Mouse (Mus musculus): Measurements from ENCODE around the gene Trmt5.

The Trmt5 gene

GRCm38 (mm10) chr12:73286287-73287092 lies at the start of gene Trmt5, which contains the start of gene Slc38a6:
Gene Trmt5 (minus strand): TSS chr12:73286710.
Gene Slc38a6 (plus strand): TSS chr12:73286779.
- DNase-seq (ENCODE audit: low spot score) = peak; percentile 83

GRCm38 (mm10) chr12:73334051-73334551 lies 47.6 kb upstream of the Trmt5 start:
- no peak for DNase-seq (ENCODE audit: low spot score)

- no peak for DNase-seq (ENCODE audit: low spot score)
These were observed 46.2 kb upstream of the Trmt5 start for GRCm38 (mm10) chr12:73332701-73333100.

GRCm38 (mm10) chr12:73330236-73330635 lies 43.7 kb upstream of the Trmt5 start:
- no peak for DNase-seq (ENCODE audit: low spot score)

- DNase-seq (ENCODE audit: low spot score) = no peak
These were observed 42.1 kb upstream of the Trmt5 start for GRCm38 (mm10) chr12:73328448-73329167.

- no peak for DNase-seq (ENCODE audit: low spot score)
These were observed 40.9 kb upstream of the Trmt5 start for GRCm38 (mm10) chr12:73327381-73327780.

GRCm38 (mm10) chr12:73325617-73326016 lies 39.1 kb upstream of the Trmt5 start:
- no peak for DNase-seq (ENCODE audit: low spot score)

- no peak for DNase-seq (ENCODE audit: low spot score)
These were observed 38.7 kb upstream of the Trmt5 start for GRCm38 (mm10) chr12:73325181-73325580.

GRCm38 (mm10) chr12:73324742-73325141 lies 38.2 kb upstream of the Trmt5 start:
- no peak for DNase-seq (ENCODE audit: low spot score)

GRCm38 (mm10) chr12:73324180-73324586 lies 37.7 kb upstream of the Trmt5 start:
- no peak for DNase-seq (ENCODE audit: low spot score)

GRCm38 (mm10) chr12:73317706-73318686 lies 31.5 kb upstream of the Trmt5 start:
- no peak for DNase-seq (ENCODE audit: low spot score)

- DNase-seq (ENCODE audit: low spot score) = no peak
These were observed 22.2 kb upstream of the Trmt5 start for GRCm38 (mm10) chr12:73308711-73309110.

GRCm38 (mm10) chr12:73307750-73308149 lies 21.2 kb upstream of the Trmt5 start:
- DNase-seq (ENCODE audit: low spot score) = no peak

- no peak for DNase-seq (ENCODE audit: low spot score)
These were observed 18.1 kb upstream of the Trmt5 start for GRCm38 (mm10) chr12:73304636-73305035.

- DNase-seq (ENCODE audit: low spot score) = no peak
These were observed 14.0 kb upstream of the Trmt5 start for GRCm38 (mm10) chr12:73300531-73300930.

- DNase-seq (ENCODE audit: low spot score) = no peak
These were observed 12.1 kb upstream of the Trmt5 start for GRCm38 (mm10) chr12:73298621-73299020.

- DNase-seq (ENCODE audit: low spot score) = no peak
These were observed 9.1 kb upstream of the Trmt5 start for GRCm38 (mm10) chr12:73295505-73296140.

GRCm38 (mm10) chr12:73294884-73295283 lies 8.4 kb upstream of the Trmt5 start:
- no peak for DNase-seq (ENCODE audit: low spot score)

GRCm38 (mm10) chr12:73288626-73289025 lies 2.1 kb upstream of the Trmt5 start:
- no peak for DNase-seq (ENCODE audit: low spot score)

- DNase-seq (ENCODE audit: low spot score) = no peak
These were observed 1.1 kb upstream of the Trmt5 start for GRCm38 (mm10) chr12:73287609-73288008.

- no peak for DNase-seq (ENCODE audit: low spot score)
These were observed 11.6 kb downstream of the Trmt5 start for GRCm38 (mm10) chr12:73274921-73275320.
